Mouse (Mus musculus): ENCODE data around the gene Hoxd3. TPM values are rescaled to one million over a fixed set of nuclear protein-coding genes. Genes with fewer than 3 reads are reported as not detected.

Gene Hoxd3
- total RNA-seq, 2 experiments from 2014 or later: not detected

DNA sequence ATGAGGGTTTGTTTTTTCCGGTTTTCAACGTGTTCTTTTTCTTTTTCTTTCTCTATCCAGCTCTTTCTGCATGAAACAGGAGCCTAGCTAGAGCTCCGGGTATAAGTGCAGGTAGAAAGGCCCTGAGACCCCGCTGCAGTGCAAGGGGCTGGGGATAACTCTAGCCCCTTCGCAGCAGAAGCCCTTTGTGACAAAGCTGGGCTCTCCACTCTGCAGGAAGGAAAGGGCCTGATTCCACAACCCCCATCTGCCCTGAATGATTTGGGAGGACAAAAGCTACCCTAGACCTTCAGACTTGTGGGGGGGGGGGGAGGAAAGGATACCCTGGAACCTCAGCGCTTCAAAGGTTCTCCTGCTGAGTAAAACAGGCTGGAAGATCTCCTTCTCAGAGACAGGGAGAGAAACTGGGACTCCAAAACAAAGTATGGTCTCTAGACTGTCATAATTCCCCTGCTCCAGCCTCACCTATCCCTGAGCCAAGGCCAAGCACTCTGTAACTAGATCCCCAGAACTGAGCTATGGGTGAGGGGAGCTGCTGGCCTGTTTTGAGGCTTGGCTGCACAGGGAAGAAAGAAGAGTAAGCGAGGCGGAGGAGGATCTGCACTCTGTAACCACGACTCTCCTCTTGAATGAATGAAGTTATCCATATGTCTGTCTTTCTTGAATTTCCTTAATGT, 35.2 kb upstream of the Hoxd3 start:
- intact Hi-C loops (cut with DNase I): no loop called here
- peak in 1 of 2 experiments; percentile 3 for DNase-seq (ENCODE audit: low spot score in 2 of 2)

DNA sequence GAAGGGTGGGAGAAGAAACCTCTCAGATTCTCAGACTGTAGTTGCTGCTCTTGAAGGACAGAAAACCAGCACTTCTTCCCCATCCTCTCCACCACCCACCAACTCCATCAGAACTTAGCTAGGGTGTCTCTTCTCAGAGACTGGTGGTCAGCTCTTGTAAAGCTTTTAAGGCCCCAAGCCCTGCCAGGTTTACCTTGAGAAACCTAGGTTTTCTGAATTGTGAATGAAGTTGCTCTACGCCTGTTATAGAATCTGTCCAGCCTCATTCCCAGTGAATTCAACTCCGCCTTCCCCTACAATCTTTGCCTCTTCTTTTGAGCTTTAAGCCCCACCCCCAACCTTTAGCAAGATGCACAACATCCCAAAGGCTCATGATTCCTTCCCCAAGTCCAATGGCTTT, 34.6 kb upstream of the Hoxd3 start:
- intact Hi-C loops (cut with DNase I): no loop called here
- DNase-seq (ENCODE audit: low spot score in 2 of 2): peak in 1 of 2 experiments; percentile 2

DNA sequence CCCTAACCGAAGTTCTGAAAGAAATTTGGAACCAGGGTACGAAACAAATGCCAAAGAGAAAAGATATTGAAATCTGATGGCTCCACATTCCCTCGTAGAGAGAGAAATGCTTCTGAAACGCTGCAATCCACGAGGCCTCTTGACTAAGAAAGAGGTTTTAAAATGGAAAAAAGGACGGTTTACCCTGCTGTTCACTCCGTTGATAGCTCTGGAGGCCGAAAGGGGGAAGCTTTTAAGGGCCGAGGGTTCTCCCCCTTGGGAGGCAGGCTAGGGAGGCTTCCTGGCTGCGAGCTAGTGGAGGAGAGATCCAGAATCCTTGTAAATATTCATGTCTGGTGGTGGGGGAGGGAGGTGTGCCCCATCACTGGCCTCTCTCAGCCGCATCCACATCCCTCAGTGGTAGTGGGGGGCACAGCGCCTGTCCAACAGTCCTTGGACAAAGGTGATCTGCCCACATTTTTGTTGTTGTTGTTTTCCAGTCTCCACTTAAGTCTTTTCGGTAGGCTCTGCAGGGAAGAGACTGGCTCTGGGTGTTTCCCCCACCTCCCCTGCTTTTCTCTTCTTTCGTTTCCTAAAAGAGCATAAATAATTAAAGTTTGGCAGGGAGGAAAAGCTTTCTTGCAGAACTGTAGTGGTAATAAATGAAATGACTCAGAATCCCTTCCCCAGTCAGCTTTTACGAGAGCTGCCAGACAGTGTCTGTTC, 32.7 kb upstream of the Hoxd3 start, which contains the start of gene Hoxd11:
Gene Hoxd11, plus strand, starts transcription at position 667 of the 705 bp plus-strand sequence.
- DNase-seq (ENCODE audit: low spot score in 2 of 2): no peak
- intact Hi-C loops (cut with DNase I): no loop called here

DNA sequence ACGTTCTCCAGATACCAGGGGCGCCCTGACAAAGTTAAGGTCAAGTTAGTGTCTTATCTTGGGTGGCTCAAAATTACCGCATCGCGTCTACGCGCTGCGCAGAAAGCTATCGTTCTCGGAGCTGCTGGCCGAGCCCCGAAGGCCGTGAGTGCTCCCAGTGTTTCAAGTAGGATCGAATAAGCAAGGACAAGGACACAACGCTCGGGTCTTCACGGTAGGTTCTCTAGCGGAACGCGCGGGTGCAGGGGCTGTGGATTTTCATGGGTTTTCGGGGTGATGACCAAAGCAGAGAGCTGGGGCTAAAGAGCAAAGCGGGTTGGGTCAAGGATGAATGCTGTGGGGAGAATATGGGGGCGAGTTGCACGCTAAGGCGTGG, 32.1 kb upstream of the Hoxd3 start:
- intact Hi-C loops (cut with DNase I): no loop called here

DNA sequence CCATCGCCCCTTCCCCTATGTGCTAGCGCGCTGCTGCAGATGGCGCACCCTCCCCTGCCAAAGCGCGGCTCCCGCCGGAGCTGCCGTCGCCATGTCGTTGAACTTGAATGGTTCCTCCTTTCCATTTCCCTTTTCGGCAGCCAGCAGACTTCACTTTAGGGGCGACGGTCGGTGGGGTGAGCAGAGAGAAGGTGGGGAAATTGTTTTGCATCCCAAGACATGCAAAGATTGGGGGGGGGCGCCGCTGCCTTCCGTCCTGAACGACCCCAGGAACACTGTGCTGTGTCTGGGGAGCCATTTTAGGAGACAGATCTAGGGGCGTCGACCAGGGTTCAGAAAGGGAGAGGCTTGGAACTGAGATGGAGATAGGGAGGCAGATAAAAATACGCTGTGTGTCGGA, 31.7 kb upstream of the Hoxd3 start:
- intact Hi-C loops (cut with DNase I): loop anchor here (10.0 kb wide), 1 partner anchor 1405 kb away; the partner anchor contains the start of gene Sp9
- no peak for DNase-seq (ENCODE audit: low spot score in 2 of 2)

More for the DNA sequence above, 32.1 kb upstream of the Hoxd3 start:
- no peak for DNase-seq (ENCODE audit: low spot score in 2 of 2)

DNA sequence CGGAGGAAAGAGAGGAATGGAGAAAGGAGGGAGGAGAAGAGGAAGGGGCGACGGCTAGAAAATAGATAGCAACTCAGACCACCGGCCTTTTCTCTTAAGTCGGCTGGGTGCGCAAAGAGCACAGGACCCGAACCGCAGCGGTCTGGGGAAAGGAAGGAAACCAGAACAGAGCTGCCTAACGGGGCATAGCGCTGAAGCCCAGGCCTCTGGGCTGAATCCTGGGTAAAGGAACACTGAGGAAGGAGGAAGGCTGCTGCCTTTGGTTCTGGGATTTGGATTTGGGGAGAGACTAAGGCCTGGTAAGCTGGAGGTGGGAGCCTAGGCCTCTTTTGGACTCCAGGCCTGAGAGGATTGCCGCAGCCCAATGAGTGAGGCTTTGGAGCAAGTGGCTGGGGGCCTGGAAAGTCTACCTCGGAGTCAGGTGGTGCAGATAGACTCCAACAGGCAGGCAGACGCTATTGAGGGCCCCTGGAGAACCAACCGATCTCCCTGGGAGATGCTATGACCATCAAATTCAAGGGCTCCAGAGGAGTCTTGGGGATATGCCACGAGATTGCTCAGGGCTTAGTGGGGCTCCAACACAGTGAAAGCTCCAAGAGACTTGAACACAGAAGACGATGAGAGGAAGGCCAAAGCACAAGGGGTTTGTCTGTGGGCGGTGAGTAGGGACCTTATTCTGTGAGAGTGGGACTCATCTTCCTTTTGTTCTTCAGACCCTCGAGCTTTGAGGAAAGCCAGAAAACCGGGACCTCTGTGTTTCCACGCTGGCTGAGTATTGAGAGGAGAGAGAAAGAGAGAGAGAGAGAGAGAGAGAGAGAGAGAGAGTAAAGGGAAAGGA, 30.9 kb upstream of the Hoxd3 start:
- DNase-seq (ENCODE audit: low spot score in 2 of 2): no peak
- intact Hi-C loops (cut with DNase I): loop anchor here (10.0 kb wide), 1 partner anchor 1406 kb away; the partner anchor contains the start of gene Sp9

DNA sequence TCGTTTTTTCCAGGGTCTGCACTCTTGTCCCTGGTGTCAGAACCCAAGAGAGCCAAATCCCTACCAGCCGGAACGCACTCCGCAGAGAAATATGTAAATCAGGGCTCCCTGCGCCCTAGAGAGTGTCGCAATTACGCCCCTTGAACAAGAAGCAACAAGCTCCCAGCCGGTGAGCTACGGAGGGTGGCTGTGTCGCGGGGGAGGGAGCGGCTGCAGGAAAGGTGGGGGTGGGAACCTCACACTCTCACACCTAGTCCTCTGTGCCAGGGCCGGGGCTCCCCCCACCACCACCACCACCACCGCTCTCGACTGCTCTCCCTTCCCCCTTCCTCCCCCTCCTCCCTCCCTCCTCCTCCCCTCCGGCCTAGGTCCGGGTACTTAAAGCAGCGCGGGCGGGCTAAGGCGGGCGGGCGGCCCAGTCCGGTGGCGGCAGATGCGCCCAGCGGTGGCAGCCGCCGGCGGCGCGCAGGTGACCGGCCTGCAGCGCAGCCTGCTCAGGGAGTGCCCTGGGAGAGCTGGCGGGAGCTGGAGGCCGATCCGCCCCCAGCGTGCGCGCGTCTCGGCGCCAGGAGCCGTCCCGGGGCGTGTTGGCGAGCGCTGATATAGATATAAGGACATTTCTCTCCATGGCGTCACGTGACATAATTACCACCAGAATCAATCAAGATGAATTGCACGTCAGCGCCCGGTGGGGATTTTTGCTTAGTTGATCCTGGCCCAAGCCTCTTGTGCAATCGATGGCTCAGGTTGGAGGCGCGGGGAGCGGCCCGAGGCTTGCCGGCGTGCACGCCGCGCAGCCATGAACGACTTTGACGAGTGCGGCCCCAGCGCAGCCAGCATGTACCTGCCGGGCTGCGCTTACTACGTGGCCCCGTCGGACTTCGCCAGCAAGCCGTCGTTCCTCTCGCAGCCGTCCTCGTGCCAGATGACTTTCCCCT, 29.9 kb upstream of the Hoxd3 start:
- intact Hi-C loops (cut with DNase I): loop anchor here (10.0 kb wide), 1 partner anchor 1407 kb away; the partner anchor contains the start of gene Sp9
- DNase-seq (ENCODE audit: low spot score in 2 of 2): no peak

DNA sequence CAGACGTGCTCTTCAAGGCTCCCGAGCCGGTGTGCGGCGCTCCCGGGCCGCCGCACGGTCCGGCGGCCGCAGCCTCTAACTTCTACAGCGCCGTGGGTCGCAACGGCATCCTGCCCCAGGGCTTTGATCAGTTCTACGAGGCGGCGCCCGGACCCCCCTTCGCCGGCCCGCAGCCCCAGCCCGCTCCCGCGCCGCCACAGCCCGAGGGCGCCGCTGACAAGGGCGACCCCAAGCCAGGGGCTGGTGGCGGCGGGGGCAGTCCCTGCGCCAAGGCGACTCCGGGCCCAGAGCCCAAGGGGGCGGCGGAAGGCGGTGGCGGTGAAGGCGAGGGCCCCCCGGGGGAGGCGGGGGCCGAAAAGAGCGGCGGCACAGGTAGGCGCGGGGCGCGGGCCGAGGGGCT, 28.9 kb upstream of the Hoxd3 start:
- no peak for DNase-seq (ENCODE audit: low spot score in 2 of 2)
- intact Hi-C loops (cut with DNase I): loop anchor here (10.0 kb wide), 1 partner anchor 1408 kb away; the partner anchor contains the start of gene Sp9

DNA sequence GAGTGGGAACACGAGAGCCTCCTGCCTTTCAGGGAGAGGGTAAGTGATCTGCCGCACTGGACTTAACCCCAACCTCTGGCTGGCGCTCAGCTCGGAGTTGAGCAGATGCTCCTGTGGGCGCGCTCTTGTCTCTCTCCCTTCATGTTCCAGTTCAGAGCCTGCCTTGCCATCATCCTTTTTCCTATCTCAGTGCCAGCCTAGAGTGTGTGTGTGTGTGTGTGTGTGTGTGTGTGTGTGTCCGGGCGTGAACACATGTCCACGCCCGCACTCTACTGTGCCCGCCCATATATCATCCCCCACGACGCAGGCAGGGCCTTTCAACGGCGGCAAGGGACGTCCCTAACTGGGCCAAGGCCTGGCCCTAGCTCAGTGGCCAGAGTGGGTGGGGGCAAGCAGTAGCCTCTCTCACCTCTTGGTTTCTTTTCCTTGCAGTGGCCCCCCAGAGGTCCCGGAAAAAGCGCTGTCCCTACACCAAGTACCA, 28.2 kb upstream of the Hoxd3 start:
- no peak for DNase-seq (ENCODE audit: low spot score in 2 of 2)
- intact Hi-C loops (cut with DNase I): loop anchor here (10.0 kb wide), 1 partner anchor 1409 kb away; the partner anchor contains the start of gene Sp9

DNA sequence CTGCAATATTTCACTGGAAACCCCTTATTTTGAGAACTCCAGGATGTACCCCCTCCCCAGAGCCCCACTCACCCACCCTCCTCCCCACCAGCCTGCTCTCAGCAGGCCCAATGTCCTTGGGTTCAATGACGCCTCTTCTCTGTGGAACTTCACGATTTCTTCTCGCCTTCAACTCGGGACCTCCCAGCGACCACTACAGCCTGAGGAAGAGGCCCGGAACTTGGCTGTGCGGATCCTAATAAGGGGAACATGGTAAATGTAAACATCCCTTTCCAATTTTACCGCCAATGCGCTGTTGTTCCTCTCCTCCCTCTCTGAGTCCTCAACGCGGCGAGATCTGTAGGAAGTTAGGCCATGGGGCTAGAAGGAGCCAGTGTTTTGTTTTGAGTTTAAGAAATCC, 27.6 kb upstream of the Hoxd3 start:
- intact Hi-C loops (cut with DNase I): loop anchor here (10.0 kb wide), 1 partner anchor 1409 kb away; the partner anchor contains the start of gene Sp9
- no peak for DNase-seq (ENCODE audit: low spot score in 2 of 2)

DNA sequence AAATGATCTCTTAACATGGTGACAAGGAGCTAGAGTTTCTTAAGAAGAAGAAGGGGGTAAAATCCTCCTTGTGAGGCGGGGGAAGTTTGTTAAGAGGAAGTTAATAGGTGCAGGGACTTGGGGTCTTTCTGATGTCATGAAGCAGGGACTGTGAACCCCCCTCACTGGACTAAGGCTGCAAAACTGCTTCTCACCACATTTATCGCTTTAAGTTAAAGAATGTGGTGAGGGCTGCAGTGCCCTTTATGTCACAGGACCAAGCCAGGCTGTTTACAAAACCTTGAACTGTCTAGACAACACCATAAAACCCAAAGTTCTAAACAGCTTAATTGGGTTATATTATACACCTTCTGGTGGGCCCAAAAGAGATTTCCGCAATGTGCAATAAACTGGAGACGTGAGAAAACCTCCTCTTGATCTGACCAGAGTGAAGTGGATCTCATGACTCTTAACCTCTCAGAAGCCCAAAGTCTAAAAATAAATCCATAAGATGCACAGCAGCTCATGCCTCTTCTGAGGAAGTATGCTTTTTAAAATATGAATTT, 26.6 kb upstream of the Hoxd3 start:
- DNase-seq (ENCODE audit: low spot score in 2 of 2): no peak
- intact Hi-C loops (cut with DNase I): loop anchor here (10.0 kb wide), 1 partner anchor 1410 kb away; the partner anchor contains the start of gene Sp9

DNA sequence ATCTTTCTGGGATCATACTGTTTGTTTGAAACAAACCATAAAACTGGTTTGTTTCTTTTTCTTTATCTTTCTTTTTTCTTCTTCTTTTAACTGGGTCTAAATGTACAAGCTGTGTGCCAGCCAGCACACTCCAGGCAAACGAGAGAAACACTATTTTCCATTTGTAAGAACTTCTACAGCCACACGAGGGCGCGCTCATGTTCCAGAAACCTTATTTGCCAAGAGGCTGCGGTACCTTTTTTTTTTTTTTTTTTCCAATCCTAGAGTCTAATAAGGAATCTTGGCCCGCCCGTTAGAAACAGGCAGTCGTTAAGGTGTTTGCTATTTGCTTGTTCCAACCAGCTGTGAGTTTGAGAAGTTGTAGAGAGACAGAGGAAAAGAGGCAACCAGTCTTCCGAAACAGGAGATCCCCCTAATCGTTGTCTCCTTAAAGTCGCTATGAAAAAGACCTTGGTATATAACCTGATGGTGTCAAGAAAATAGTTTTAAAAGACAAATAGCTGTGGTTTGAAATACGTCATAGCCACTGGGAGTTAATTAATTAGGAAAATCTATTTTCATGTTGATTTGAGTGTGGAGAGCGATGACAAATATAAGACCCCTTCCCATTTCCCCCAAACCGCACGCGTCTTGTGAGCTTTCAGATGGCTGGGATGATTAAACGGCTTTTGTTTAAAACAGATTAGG, 25.3 kb upstream of the Hoxd3 start:
- intact Hi-C loops (cut with DNase I): loop anchor here (2.0 to 10.0 kb wide), 2 partner anchors 30 to 1412 kb away; partner anchors contain the start of gene Sp9
- DNase-seq (ENCODE audit: low spot score in 2 of 2): no peak

DNA sequence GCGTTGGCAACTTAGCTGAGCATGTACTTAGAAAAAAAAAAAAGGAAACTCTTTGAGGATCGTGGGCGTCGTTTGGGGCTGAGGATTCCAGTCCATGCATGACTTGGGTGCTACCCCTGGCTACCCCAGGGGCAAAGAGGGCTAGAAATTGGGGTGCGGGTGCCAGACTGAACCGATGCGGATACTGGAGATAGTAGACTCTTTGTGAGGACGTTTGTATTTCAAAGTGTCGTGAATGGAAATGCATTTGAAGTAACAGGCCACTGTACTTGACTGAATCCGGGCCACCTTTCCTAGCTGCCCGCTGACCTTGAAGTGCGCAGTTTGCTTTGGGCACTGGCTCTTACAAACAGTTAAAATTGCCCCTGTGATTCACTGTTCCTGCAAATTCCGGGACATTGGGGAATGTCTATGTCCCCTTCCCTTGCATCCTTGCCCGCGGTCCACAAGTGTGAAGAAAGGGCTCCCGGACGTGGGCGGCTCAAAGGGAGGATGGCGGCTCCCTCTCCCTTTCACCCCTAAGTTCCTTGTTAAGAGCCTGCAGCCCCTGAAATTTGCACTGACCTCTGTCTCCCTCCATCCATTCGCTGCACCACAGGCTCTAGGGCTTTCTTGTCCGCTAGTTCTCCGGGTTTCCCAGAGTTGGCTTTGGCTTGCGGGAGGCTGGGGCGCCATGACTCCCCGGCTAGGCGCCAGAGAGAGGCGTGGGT, 24.6 kb upstream of the Hoxd3 start:
- intact Hi-C loops (cut with DNase I): loop anchor here (2.0 to 10.0 kb wide), 2 partner anchors 30 to 1412 kb away; partner anchors contain the start of gene Sp9
- DNase-seq (ENCODE audit: low spot score in 2 of 2): no peak

DNA sequence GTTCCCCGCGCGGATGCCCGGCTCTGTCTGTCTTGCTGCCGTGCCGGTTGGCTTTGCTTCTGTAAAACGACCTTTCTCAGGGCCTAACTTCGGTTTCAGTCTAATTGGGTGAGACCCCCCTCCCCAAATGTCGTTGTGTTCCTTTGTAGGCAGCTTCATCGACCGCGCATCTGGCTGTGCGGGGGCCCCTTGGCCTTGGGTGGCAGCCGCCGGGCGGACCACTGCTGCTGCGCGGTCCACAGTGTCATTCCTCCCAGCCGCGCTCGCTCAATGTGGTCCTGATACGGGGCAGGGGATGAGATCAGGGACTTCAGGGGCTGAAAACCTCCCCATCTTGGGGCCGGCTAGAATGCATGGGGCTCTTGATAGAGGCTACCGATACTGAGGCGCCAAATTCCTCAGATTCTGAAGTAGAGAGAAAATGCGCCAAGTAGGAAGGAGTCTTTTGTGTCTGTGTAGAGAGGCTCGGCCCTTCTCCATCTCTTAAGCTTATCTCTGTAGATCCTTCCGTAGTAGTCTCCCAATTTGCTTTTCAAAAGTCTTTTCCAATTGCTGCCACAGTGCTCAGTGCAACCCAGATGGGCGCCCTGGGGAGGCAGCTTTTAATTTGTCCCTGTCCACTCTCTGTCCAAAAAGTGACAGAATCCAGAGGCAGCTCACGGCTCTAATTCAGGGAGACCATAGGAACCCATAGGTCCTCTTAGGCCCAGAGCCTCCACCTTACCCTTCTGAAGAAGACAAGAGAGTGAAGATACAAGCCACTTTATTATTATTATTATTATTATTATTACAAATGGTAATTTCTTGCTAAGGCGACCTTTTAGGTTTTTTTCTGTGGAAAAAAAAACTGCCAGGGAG, 23.8 kb upstream of the Hoxd3 start:
- no peak for DNase-seq (ENCODE audit: low spot score in 2 of 2)
- intact Hi-C loops (cut with DNase I): loop anchor here (2.0 to 10.0 kb wide), 2 partner anchors 31 to 1413 kb away; partner anchors contain the start of gene Sp9

DNA sequence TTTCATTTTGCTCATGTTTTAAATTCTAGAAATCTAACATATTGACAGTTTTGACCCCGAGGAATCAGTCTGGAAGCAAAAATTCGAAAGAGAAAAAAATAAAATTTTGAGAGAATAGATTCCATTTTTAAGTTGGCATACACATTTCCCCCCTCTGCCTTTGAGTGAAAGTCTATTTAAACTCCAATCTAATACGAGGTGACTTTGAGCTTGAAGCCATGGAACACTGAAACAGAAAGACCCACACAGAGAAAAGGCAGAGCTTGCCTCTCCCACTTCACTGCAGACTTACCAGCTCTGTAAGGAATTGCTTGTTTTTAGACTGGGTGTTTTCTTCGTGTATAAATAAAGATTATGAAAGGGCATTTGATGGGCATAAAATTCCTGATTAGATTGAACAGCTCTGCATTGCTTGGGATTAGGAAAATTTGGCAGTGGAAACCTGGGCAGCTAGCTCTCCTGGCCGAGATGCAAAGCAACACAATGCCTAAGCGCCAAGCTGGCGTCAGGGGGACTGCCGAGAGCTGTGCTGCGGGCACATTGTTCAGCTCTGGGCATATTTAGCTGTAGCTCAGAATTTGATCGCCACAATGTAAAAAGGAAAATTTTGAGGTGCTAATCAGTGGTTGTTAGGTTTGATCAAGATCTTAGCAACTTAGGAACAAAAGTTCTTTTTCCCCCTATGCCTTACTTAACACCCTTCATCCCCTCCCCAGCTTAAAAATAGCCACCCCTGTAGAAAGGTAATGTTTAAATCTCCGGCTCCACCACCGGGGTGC, 22.7 kb upstream of the Hoxd3 start:
- intact Hi-C loops (cut with DNase I): loop anchor here (10.0 kb wide), 1 partner anchor 1414 kb away; the partner anchor contains the start of gene Sp9

More for the DNA sequence above, 22.7 kb upstream of the Hoxd3 start:
- DNase-seq (ENCODE audit: low spot score in 2 of 2): no peak

All from left cerebral cortex, postnatal 36 days (tissue).